Mouse (Mus musculus): ENCODE data around the gene Asic1. TPM values are rescaled to one million over a fixed set of nuclear protein-coding genes. Genes with fewer than 3 reads are reported as not detected.

The Asic1 gene
- total RNA-seq, 2 experiments from 2014 or later: 33.9 to 37.3 TPM

DNA sequence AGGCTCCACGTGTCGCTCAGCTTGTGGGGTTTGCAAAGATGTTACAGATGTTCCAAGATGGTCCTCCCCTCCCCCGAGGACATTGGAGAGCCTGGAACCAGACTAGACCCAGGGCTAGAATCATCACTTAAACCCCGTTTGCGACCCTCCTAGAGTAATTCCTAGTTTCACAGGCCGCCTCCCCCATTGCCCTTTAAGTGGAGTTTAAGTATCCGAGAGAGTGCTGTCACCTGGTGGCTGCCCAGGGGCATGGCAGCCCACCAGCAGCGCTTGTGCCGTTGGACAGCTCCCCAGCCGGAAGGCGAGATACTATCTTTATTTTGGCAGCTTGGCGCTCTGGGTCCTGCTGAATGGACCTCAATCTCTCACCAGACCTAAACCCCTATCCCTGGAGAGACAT lies 1.3 kb upstream of the Asic1 start:
- Histone ChIP-seq H3K4me3 (no peak overlapping the region), H3K27ac (no peak overlapping the region)
- peak; percentile 100 for TF ChIP-seq CTCF (conservative IDR thresholded peaks at IDR 0.05)
- peak; percentile 58 to 72 for DNase-seq (ENCODE audit: low spot score in 2 of 2)

DNA sequence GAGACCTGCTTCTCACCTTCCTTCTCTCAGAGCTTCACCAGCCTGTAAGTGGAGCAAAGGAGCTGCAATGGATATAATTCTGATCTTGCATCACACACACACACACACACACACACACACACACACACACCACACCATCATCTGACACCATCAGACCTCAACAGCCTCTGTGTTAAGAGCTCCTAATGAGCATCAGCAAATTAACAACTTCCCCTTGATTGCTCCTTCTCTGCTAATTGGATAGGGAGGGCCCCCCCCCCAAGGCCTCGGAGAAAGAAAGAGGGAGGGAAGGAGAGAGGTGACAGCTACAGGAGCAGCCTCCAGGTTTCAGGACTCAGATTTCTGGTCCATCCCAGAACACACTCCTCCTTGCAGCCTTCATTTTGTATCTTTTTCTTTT lies 776 bp upstream of the Asic1 start:
- TF ChIP-seq CTCF (conservative IDR thresholded peaks at IDR 0.05): no peak
- DNase-seq (ENCODE audit: low spot score in 2 of 2): no peak
- H3K4me3 ChIP-seq: no peak overlapping the region
- no peak overlapping the region for H3K27ac ChIP-seq

DNA sequence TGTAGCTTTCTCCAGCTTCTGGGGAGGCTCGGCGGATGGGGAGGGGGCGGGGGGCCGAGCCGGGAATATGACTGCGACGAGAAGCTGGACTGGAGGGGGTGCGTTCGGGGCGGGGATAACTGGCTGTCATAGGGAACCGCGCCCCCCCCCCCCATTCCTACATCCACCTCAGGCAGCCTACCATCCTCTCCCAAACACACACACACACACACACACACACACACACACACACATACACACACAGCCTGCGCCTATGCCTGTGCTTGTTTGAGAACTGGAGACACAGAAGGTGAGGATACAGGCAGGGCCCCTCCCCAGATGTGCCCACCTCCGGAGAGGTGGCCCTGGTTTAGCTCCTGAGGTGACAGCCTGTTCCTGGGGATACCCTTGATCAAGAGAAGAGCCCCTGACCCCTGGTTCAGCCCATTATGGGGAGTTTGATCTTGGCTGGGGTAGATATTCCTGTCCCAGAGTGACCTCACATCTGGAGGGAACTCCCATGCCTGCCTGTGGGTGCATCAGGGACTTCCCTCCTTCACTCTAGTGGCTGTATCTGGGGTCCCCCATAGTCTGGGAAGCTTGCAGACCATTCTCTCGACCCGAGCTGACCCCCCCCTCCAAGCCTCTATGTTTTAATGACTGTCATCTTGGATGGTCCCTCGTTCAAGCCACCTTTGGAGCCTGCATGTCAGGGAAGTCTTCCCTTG lies 949 bp downstream of the Asic1 start:
- no peak for DNase-seq (ENCODE audit: low spot score in 2 of 2)
- TF ChIP-seq CTCF (conservative IDR thresholded peaks at IDR 0.05): no peak
- Histone ChIP-seq H3K27ac (peak overlapping the region; percentile 87), H3K4me3 (peak overlapping the region; percentile 74)

DNA sequence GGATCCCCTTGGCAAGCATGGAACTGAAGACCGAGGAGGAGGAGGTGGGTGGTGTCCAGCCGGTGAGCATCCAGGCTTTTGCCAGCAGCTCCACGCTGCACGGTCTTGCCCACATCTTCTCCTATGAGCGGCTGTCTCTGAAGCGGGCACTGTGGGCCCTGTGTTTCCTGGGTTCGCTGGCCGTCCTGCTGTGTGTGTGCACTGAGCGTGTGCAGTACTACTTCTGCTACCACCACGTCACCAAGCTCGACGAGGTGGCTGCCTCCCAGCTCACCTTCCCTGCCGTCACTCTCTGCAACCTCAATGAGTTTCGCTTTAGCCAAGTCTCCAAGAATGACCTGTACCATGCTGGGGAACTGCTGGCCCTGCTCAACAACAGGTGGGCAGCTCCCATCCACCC lies 1.6 kb downstream of the Asic1 start:
- peak overlapping the region; percentile 36; the same call in 1 of the 2 replicates for H3K4me3 ChIP-seq
- no peak overlapping the region for H3K27ac ChIP-seq
- no peak for DNase-seq (ENCODE audit: low spot score in 2 of 2)
- no peak for TF ChIP-seq CTCF (conservative IDR thresholded peaks at IDR 0.05)

DNA sequence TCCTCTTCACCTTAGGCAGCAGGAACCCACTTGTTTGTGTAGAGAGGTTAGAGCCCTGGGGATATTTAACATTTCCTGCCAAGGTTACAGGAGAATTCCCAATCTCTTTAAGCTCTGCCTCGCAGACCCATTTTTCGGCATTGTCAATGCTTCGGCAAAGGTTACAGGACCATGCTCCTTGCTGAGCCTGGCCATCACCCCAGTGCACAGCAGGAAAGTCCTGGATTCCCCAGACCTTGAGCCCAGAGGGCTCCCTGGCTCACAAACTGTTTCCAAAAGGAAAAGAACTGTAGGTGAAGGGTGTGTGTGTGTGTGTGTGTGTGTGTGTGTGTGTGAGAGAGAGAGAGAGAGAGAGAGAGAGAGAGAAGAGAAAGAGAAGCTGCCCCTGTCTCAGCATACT lies 4.7 kb downstream of the Asic1 start:
- no peak overlapping the region for H3K4me3 ChIP-seq
- no peak for TF ChIP-seq CTCF (conservative IDR thresholded peaks at IDR 0.05)
- H3K27ac ChIP-seq: no peak overlapping the region
- DNase-seq (ENCODE audit: low spot score in 2 of 2): no peak

- TF ChIP-seq CTCF (conservative IDR thresholded peaks at IDR 0.05): no peak
- no peak overlapping the region for H3K4me3 ChIP-seq
- DNase-seq (ENCODE audit: low spot score in 2 of 2): peak in 1 of 2 experiments; percentile 22
- H3K27ac ChIP-seq: no peak overlapping the region; the same call in 1 of the 2 replicates
Observed at GRCm38 (mm10) chr15:99677089-99677488, 6.9 kb downstream of the Asic1 start.

- H3K27ac ChIP-seq: no peak overlapping the region
- peak in 1 of 2 experiments; percentile 34 for DNase-seq (ENCODE audit: low spot score in 2 of 2)
- H3K4me3 ChIP-seq: no peak overlapping the region
- TF ChIP-seq CTCF (conservative IDR thresholded peaks at IDR 0.05): peak; percentile 71
Observed at GRCm38 (mm10) chr15:99678063-99678800, 8.1 kb downstream of the Asic1 start.

DNA sequence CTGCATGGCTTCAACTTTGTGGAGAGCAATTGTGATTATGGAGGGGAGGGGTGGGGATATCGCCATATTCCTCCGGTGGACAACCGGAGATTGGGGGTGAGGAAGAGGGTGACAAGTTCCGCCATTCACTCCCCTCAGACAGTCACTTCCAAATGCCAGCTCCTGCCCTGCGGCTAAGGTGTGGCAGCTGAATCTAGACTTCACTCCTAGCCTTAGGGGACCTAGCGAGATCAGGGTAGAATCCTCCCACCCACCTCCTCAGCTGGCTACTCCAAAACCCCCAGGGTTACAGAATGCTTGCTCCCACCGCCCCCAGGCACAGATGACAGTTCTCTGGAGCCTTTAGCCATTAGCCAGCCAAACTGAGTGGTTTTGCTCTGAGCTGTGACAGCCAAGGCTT lies 8.8 kb downstream of the Asic1 start:
- Histone ChIP-seq H3K4me3 (no peak overlapping the region), H3K27ac (no peak overlapping the region)
- TF ChIP-seq CTCF (conservative IDR thresholded peaks at IDR 0.05): no peak
- no peak for DNase-seq (ENCODE audit: low spot score in 2 of 2)

- Histone ChIP-seq H3K4me3 (no peak overlapping the region), H3K27ac (no peak overlapping the region)
- no peak for DNase-seq (ENCODE audit: low spot score in 2 of 2)
- peak; percentile 67 for TF ChIP-seq CTCF (conservative IDR thresholded peaks at IDR 0.05)
Observed at GRCm38 (mm10) chr15:99682880-99683279, 12.7 kb downstream of the Asic1 start.

DNA sequence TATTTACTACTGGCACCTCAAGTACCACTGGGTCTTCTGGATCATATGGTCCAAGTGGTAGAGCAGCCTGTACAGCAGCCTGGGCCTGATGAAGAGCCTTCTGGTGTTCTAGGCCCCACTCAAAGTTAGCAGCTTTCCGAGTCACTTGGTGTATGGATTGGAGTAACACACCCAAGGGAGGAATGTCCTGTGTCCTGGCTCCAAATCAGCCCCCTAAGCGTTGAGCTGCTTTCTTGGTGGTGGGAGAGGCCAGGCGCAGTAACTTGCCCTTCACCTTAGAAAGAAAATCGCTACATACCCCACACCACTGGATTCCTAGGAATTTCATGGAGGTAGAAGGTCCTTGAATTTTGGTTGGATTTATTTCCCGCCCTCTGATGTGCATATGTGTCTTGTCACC lies 14.0 kb downstream of the Asic1 start:
- no peak for TF ChIP-seq CTCF (conservative IDR thresholded peaks at IDR 0.05)
- H3K27ac ChIP-seq: no peak overlapping the region
- DNase-seq (ENCODE audit: low spot score in 2 of 2): no peak
- H3K4me3 ChIP-seq: no peak overlapping the region

DNA sequence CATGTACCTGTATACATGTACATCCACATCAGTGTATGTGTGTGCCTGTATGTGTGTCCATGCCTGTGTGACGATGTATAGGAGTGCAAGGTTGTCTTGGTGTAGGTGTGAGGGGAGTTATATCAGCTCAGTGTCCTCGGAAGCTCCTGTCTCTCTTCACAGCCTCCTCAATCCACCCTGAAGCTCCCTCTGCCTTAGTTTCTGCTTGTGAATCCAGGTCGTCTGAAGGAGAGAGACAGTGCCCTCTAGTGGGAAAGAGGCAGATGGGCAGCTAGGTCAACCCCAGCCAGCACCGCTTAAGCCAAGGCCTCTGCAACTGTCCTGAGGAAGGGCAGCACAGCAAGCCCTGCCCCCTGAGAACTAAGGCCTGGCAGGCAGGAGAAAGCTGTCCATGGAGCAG lies 18.5 kb downstream of the Asic1 start:
- DNase-seq (ENCODE audit: low spot score in 2 of 2): peak; percentile 63 to 64
- Histone ChIP-seq H3K4me3 (no peak overlapping the region), H3K27ac (no peak overlapping the region)
- TF ChIP-seq CTCF (conservative IDR thresholded peaks at IDR 0.05): peak; percentile 95

DNA sequence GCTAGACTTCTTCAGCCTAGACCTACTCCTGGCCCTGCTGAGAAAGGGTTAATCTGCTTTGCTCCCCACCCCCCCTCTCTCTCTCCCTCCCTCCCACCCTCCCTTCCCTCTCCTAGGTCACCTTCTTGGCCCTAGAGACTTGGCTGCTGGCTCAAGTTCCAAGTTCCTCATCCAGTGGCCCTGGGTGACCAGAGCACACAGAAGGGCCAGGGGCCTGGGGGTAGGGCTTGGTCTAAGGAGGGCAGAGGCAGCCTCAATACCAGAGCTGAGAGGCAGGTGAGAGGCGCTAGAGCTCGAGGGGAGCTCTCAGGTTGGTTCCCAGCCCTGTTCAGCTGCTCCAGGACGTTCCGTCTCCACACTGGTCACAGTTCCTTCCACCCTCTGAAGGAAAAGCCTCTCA lies 20.8 kb downstream of the Asic1 start:
- no peak for DNase-seq (ENCODE audit: low spot score in 2 of 2)
- no peak overlapping the region for H3K4me3 ChIP-seq
- no peak overlapping the region for H3K27ac ChIP-seq
- TF ChIP-seq CTCF (conservative IDR thresholded peaks at IDR 0.05): no peak

DNA sequence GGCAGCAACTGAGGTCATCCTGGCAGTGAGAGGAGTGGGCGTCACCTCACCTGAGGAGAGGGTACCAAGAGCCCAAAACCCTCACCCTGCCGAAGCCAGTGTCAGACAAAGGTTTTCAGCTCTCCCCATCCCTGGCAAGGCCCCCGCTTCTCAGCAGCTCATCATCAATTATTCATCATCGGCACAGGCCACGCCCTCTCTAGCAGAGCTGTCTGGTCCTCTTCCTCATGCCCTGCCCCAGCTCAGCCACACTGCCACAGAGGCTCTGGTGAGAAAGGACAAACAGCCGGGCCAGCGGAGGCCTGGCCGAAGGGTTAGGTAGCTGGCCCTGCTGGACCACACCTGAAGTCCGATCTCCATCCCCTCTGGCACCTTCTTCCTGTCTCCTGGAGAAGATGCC lies 21.8 kb downstream of the Asic1 start:
- Histone ChIP-seq H3K27ac (no peak overlapping the region), H3K4me3 (no peak overlapping the region)
- DNase-seq (ENCODE audit: low spot score in 2 of 2): no peak
- TF ChIP-seq CTCF (conservative IDR thresholded peaks at IDR 0.05): no peak

- Histone ChIP-seq H3K4me3 (no peak overlapping the region), H3K27ac (no peak overlapping the region)
- no peak for DNase-seq (ENCODE audit: low spot score in 2 of 2)
- no peak for TF ChIP-seq CTCF (conservative IDR thresholded peaks at IDR 0.05)
Observed at GRCm38 (mm10) chr15:99697309-99697708, 27.1 kb downstream of the Asic1 start.

Data from layer of hippocampus, adult 2 months (tissue).